Mouse (Mus musculus) erythroblast, adult 5-6 weeks (primary cell): ENCODE data around the gene Helz2. TPM values are rescaled to one million over a fixed set of nuclear protein-coding genes. Genes with fewer than 3 reads are reported as not detected.
A peak's percentile ranks its signal among the peaks of the same experiment; 100 is the strongest.

Experiments
- ATAC-seq: replicated peaks from 2 replicates; pipeline ENCODE4 v1.8.0; 2016; ENCODE audit warnings: moderate number of reproducible peaks, mild to moderate bottlenecking, moderate TSS enrichment, inconsistent platforms; ENCODE audit not compliant: poor library complexity, low FRiP score, severe bottlenecking
- total RNA-seq, 2 experiments: library from RNA; stranded (forward) in 1 of 2; stranded (reverse) in 1 of 2; fragments of 150-400 nt in 1 of 2; fragments of 200-764, 138-1000 nt in 1 of 2; gene quantifications; 2 replicates each; pipeline versions ENCODE4 v1.2.3 to v1.2.4; 2015 to 2017; ENCODE audit warnings: low replicate concordance in 2 of 2

Helz2 gene
- total RNA-seq, 2 experiments from 2014 or later: 8.6 to 11.8 TPM

DNA sequence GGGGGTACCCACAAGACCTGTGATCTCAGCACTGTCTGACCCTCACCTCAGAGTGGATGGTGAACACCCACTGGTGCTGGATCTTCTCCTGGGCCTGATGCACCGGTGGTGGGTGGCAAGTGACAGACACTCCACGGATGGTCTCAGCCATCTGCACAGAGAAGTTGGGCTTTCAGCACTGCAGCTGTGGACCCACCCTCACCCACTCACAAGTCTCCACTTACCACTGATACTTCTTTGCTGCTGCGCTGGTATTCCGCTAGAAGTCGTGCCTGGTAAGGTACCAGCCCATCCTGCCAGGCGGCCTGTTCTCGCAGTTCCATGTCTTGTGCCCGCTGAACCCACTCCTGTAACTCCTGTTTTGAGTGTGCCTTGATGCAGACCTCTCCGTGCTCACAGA is 2.6 kb downstream of the Helz2 start:
- no peak for ATAC-seq

- no peak for ATAC-seq
Measured at GRCm38 (mm10) chr2:181238861-181239260, 3.0 kb downstream of the Helz2 start.

DNA sequence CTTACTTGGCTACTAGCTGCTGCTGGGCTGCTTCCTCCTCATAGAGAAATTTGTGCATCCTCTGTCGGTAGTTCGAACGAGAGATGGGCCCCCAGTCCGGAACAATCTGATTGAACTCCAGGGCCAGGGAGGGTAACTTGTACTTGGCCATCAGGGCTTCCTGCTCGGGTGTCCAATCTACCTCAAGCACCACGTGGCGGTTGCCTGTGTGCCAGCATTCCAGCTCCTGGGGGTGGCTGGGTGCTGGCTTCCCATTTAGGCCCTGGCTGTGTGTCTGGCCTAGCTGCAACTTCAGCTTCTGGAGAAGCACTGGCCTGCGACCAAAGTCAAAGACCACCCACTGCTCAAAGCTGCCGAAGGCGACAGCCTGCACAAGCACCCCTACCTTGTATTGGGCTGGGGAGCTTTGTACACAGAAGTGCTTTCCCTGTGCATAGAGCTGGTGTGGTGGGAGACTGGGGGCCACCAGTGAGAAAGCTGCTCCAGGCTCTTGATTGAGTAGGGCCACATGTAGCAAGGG is 3.7 kb downstream of the Helz2 start:
- no peak for ATAC-seq

DNA sequence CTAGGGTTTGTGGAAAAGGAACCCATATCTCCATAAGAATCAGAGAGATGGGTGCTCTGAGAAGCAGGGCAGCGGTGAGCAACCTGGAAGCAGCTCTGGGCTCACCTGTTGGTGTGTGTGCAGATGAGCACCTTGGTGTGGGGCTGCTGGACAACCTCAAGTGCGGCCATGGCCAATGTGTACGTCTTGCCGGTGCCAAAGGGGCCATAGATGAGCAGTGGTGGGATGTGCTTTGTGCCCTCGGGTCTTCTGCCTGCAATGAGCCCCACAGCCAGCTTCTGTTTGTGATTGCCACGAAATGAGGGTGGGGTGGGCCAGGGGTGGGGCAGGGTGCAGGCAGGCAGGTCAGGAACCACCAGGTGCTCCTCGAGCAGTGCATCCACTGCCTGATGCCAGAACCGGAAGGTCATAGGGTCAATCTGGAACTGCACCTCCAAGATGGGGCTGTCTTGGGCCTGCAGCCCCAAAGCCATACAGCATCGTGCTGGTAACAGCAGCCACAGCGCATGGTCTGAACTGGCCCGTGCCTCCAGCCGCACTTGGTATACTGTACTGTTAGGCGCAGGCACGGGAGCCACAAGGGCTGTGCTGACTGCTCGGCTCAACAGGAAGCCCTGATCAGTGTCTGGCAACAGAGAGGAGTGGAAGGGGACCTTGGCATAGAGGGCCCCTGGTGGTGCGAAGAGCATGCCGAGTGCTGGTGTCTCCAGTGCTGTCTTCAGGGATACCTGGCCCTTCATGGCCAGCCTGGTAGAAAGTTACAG is 4.4 kb downstream of the Helz2 start:
- no peak for ATAC-seq

GRCm38 (mm10) chr2:181235681-181236566 is 5.9 kb downstream of the Helz2 start:
- ATAC-seq: no peak

GRCm38 (mm10) chr2:181234680-181235079 is 7.1 kb downstream of the Helz2 start:
- ATAC-seq: no peak

GRCm38 (mm10) chr2:181233443-181233842 is 8.4 kb downstream of the Helz2 start:
- no peak for ATAC-seq

DNA sequence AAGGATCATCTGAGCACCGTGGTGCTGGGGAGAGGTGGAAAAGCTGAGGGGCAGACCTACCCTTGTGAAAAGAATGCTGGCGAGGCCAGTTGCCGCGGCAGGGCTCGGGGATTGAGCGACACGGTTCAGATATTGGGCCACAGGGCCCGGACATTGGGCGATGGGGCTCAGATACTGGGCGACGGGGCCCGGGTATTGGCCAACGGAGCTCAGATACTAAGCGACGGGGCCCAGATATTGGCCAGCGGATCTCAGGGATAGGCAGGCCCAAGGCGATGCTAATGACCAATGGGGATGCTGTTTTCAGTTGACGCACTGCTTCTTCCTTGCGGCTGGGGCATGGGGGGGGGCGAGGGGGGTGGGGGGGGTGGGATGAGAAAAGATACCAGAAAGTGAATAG is 10.7 kb downstream of the Helz2 start:
- ATAC-seq: no peak

GRCm38 (mm10) chr2:181228335-181228734 is 13.5 kb downstream of the Helz2 start:
- ATAC-seq: no peak

DNA sequence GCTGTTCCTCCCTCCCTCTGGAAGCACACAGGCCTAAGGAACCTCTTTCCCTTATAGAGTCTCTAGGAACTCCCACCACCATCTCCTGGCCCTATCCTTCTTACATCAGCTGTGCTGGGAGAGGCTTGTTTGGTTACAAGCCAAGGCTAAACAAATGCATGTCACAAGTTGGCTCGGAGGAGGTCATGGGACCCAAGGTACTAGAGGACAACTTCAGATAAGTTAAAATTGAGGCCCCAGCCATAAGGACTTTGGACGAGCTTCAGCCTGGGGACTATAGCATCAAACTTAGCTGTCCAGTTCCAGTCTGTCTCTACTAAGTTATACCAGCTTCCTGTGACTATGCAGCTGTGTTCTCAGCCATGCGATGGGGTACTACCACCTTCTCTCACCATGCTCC is 14.7 kb downstream of the Helz2 start:
- ATAC-seq: no peak

- no peak for ATAC-seq
Measured at GRCm38 (mm10) chr2:181224994-181225393, 16.8 kb downstream of the Helz2 start.

DNA sequence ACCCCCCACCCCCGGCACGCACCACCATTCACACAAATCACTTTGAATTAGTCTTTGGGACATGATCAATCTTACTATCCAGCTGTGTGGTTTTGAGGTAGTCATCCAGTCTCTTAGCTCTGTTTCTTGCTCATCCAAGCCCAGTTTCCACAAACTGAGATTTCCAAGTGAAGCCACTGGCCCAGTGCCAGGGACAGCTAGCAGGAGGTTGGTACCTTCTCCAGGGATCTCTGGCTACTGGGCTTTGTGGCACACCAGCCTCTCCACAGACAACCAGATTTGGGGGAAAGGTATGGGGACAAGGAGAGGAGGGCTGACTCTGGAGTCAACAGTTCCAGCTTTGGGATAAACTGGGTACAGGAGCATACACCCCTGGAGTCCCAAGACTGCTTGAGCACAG is 21.5 kb downstream of the Helz2 start:
- ATAC-seq: no peak

GRCm38 (mm10) chr2:181219538-181220216 is 22.1 kb downstream of the Helz2 start, which contains the start of gene Fndc11:
Fndc11 (plus strand) TSS chr2:181220013.
- 0 out of 2 replicates have a peak, but pooled peaks have one; percentile 36 for ATAC-seq

- ATAC-seq: no peak
Measured at GRCm38 (mm10) chr2:181218881-181219485, 22.8 kb downstream of the Helz2 start.

- no peak for ATAC-seq
Measured at GRCm38 (mm10) chr2:181216037-181216436, 25.8 kb downstream of the Helz2 start.

GRCm38 (mm10) chr2:181213021-181213445 is 28.8 kb downstream of the Helz2 start, which contains the start of gene Srms:
Srms (minus strand) TSS chr2:181213185.
- ATAC-seq: peak; percentile 73

GRCm38 (mm10) chr2:181212389-181213020 is 29.3 kb downstream of the Helz2 start:
- ATAC-seq: 0 out of 2 replicates have a peak, but pooled peaks have one; percentile 27

- ATAC-seq: peak; percentile 87
Measured at GRCm38 (mm10) chr2:181206118-181206517, 35.7 kb downstream of the Helz2 start.

- peak; percentile 71 for ATAC-seq
Measured at GRCm38 (mm10) chr2:181205678-181206077, 36.1 kb downstream of the Helz2 start.
